Mouse (Mus musculus) hindbrain, embryonic 13.5 days (tissue): ENCODE results near the gene Slc26a6. TPM values are rescaled to one million over a fixed set of nuclear protein-coding genes. Genes with fewer than 3 reads are reported as not detected.
A peak's percentile ranks its signal among the peaks of the same experiment; 100 is the strongest.

Source experiments
- ATAC-seq: fragments of 200-750 bp; cut with Nextera tagmentation; 2 replicates; pipeline ENCODE4 v1.8.0; 2017; ENCODE audit warnings: moderate TSS enrichment; ENCODE audit not compliant: low FRiP score
- H3K27ac ChIP-seq: fragments of 300-500 bp; sonication (generic); 2 replicates; pipeline ENCODE4 v1.5.1; 2015; ENCODE audit warnings: inconsistent platforms, mild to moderate bottlenecking, moderate library complexity
- H3K27me3 ChIP-seq: fragments of 300-500 bp; sonication (generic); 2 replicates; pipeline ENCODE4 v1.6.1; 2015; ENCODE audit warnings: mild to moderate bottlenecking, inconsistent platforms
- H3K36me3 ChIP-seq: fragments of 300-500 bp; sonication (generic); 2 replicates; pipeline ENCODE4 v1.6.1; 2015; ENCODE audit warnings: mild to moderate bottlenecking, inconsistent platforms
- H3K4me1 ChIP-seq: fragments of 300-500 bp; sonication (generic); replicated peaks from 2 replicates; pipeline ENCODE4 v1.6.1; 2015; ENCODE audit warnings: inconsistent platforms
- H3K4me2 ChIP-seq: fragments of 300-500 bp; sonication (generic); 2 replicates; pipeline ENCODE4 v1.6.1; 2015; ENCODE audit warnings: inconsistent platforms, mild to moderate bottlenecking, moderate library complexity
- H3K4me3 ChIP-seq: fragments of 300-500 bp; sonication (generic); 2 replicates; pipeline ENCODE4 v1.5.1; 2015; ENCODE audit warnings: mild to moderate bottlenecking, inconsistent platforms
- H3K9ac ChIP-seq: fragments of 300-500 bp; sonication (generic); 2 replicates; pipeline ENCODE4 v1.6.1; 2015; ENCODE audit warnings: mild to moderate bottlenecking, inconsistent platforms
- H3K9me3 ChIP-seq: fragments of 300-500 bp; sonication (generic); 2 replicates; pipeline ENCODE4 v1.6.1; 2016; ENCODE audit warnings: inconsistent platforms
- whole genome bisulfite sequencing: fragments of 180-500 bp; shearing (Covaris S2); methylation state at CpG from one replicate; pipeline ENCODE4 v1.1.7; 2015; 5-methylcytosine and 5-hydroxymethylcytosine counted together
- microRNA-seq: library from miRNA; unstranded; fragments of <30 nt; microRNA quantifications from one replicate; pipeline ENCODE4, GENCODE M21; 2016
- polyA plus RNA-seq: library from polyadenylated mRNA; unstranded; fragments of >200 nt; fragmentation: Nextera tagmentation; extraction: Ambion mirVana; gene quantifications from 2 replicates; pipeline ENCODE4 v1.2.1, GENCODE M21; 2015

Gene Slc26a6
- polyA plus RNA-seq, 1 experiment from 2014 or later, result 15.1 TPM

DNA sequence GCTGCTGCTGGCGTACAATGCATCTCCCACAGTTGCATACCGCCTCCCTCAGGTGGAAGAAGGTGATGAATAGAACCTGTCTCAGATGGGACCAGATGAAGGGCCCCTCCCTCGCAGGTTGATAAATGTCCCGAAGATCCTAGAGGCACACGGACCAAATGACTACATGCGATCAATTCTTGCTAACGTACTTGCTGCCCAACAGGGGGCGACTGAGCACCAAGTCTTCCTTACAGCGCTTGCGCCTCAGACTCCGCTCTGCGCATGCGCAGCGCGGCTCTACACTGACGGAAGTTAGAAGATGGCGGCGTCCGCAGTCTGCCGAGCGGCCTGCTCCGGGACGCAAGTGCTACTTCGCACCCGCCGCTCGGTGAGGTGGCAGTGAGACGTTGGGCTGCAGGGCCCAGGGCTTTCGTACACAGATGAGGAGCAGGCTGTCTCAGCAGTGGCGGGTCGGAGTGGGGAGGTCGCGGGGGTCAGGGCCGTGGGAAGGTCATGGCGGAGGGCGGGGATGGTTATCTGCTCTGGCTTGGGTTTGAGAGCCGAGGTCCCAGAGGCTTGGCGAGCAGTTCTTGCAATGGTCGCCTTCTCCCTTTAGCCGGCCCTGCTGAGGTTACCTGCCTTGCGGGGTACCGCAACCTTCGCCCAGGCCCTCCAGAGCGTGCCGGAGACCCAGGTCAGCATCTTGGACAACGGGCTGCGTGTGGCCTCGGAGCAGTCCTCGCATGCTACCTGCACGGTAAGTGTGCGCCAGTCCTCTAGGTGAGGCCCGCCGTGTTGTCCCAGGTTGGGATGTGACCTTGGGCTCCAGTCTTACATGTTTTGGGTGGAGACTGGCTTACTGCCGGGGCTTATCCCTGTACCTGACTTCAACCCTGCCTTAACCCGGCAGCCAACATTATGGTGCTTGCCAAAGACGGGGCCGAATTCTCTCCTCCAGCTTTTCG is 83.6 kb downstream of the Slc26a6 start, which contains the start of gene Uqcrc1:
TSS of gene Uqcrc1 (plus strand) at position 216 of the 947 bp plus-strand sequence.
- peak within 1 kb of the TSS; percentile 96 for H3K9ac ChIP-seq
- H3K9me3 ChIP-seq, result no peaks in the 10 kb centered on the region
- H3K4me2 ChIP-seq, result peak within 1 kb of the TSS; percentile 88
- peak; percentile 90 for ATAC-seq
- peaks cover 12% of the 10 kb centered on the region for H3K4me1 ChIP-seq
- peak within 1 kb of the TSS; percentile 75 for H3K27ac ChIP-seq
- no peaks in the 10 kb centered on the region for H3K27me3 ChIP-seq
- peaks cover 36% of the 10 kb centered on the region for H3K36me3 ChIP-seq
- peak within 1 kb of the TSS; percentile 99 for H3K4me3 ChIP-seq
- WGBS, result 2% methylated on average over 58 of the region's 58 CpGs

DNA sequence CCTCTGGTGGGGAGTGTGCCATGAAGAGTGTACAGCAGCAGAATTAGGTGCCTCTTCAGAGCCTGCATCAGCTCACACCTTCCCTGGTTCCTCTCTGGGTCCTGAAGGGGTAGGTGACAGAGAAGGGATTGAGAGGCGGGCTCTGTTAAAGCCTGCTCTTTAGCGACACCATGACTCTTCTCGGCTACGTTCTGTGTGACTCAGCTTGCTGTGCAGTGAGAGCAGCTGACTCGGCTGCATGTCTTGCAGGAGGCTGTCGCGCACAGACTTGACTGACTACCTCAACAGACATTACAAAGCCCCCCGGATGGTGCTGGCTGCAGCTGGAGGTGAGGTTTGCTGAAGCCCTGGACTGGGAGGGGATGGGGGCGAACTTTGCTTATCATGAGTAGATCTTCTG is 92.0 kb downstream of the Slc26a6 start:
- 83% methylated on average over 9 of the region's 9 CpGs for WGBS
- H3K9ac ChIP-seq, result no peak overlapping the region
- ATAC-seq, result no peak
- H3K27ac ChIP-seq, result no peak overlapping the region
- no peaks in the 10 kb centered on the region for H3K27me3 ChIP-seq
- peaks cover 94% of the 10 kb centered on the region for H3K36me3 ChIP-seq
- no peaks in the 10 kb centered on the region for H3K9me3 ChIP-seq
- no peaks in the 10 kb centered on the region for H3K4me1 ChIP-seq
- no peak overlapping the region for H3K4me2 ChIP-seq
- no peak overlapping the region for H3K4me3 ChIP-seq

DNA sequence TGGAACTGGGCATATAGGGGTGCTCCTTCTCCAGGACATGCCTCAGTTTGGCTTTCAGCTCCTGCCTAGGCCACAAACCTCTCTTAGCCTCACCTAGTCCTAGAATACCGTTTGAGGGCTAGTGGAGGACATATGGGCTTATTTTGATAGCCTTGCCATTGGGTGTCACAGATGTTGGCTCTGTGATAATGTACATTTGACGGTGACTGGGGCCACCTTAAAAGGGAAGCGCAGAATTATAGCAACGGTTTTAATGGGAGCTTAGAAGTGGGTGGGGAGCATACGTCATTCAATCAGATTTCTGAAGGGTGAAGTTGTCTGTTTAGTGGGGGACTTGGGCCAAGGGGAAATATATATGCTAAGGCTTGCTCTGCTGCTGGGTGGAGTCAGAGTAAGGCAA is 92.5 kb downstream of the Slc26a6 start:
- no peaks in the 10 kb centered on the region for H3K4me1 ChIP-seq
- no peaks in the 10 kb centered on the region for H3K9me3 ChIP-seq
- 92% methylated on average over 5 of the region's 5 CpGs for whole genome bisulfite sequencing
- H3K4me3 ChIP-seq, result no peak overlapping the region
- H3K27me3 ChIP-seq, result no peaks in the 10 kb centered on the region
- H3K9ac ChIP-seq, result no peak overlapping the region
- no peak for ATAC-seq
- H3K4me2 ChIP-seq, result no peak overlapping the region
- H3K27ac ChIP-seq, result no peak overlapping the region
- peaks cover 94% of the 10 kb centered on the region for H3K36me3 ChIP-seq

- Histone ChIP-seq H3K36me3 (peaks cover 71% of the 10 kb centered on the region), H3K4me2 (no peak overlapping the region), H3K4me3 (no peak overlapping the region), H3K9ac (no peak overlapping the region), H3K27me3 (peaks cover 26% of the 10 kb centered on the region), H3K9me3 (no peaks in the 10 kb centered on the region), H3K27ac (no peak overlapping the region), H3K4me1 (0 out of 2 replicates have a peak, but pooled peaks cover 3% of the 10 kb centered on the region)
- ATAC-seq, result no peak
- WGBS, result 81% methylated on average over 13 of the region's 13 CpGs
Observed at GRCm38 (mm10) chr9:108949231-108949966, 96.3 kb downstream of the Slc26a6 start.

DNA sequence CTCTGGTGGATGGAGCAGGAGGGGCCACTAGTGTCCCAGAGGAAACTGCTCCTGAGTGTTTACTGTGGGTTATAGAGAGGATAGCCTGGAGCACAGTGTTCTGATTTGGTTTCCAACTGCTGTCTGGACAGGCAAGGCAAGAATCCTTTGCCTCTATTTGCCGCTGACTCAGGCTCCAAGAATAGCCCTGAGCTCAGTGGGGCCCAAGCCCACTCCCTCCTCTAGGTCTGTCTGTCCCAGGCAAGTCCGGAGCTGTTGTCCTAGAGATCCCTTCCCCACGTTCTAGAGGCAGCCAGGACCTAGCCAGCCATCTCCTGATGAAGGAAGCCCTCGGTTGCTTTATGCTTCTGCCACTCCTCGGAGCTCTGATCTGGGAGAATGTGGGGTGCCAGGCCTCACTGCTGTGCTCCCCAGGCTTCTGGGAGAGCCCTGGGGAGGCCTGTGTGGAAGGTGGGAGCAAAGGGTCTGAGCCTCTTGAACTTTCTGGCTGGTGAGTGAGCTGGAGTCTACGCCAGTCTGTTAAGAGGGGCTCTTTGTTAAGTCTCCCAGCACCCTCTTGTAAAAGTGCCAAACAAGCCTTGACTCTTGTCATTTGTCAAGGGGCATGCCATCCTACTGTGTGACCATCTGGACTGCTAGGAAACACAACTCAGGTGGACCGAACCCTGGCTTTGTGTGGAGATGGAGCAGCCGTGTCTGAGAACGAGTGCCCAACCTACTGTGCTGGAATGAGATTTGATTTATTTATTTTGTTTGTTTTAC is 97.1 kb downstream of the Slc26a6 start:
- H3K9me3 ChIP-seq, result no peaks in the 10 kb centered on the region
- H3K36me3 ChIP-seq, result peaks cover 64% of the 10 kb centered on the region
- no peak overlapping the region for H3K4me3 ChIP-seq
- 0 out of 2 replicates have a peak, but pooled peaks cover 3% of the 10 kb centered on the region for H3K4me1 ChIP-seq
- WGBS, result 88% methylated on average over 9 of the region's 9 CpGs
- peaks cover 30% of the 10 kb centered on the region for H3K27me3 ChIP-seq
- H3K27ac ChIP-seq, result no peak overlapping the region
- no peak overlapping the region for H3K9ac ChIP-seq
- no peak overlapping the region for H3K4me2 ChIP-seq
- no peak for ATAC-seq

DNA sequence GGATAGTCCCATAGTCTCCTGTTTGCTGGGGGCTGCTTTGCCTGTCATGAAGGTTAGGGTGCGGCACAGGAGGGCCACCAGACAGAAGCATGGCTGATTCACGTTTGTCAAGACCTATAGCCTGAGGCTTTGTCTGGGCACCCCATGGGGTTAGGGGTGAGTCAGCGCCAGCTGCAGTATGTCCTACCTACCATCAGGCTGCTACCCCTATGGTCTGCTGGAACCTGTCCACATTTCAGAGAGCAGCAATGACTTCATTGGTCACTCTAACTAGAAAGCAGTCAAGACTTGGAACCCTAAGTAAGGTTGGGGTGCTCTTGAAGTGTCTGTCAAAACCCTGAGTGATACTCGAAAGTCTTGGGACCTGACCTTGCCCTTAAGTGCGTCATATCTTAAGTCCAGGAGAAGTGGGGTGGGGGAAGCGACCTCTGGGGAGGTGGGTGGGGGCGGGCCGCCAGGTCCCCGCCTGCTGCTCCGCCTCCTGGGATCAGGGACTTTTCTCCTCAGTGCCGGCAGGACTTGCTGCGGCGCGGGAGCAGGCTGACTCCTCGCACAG is 100.1 kb downstream of the Slc26a6 start, which contains the start of gene Col7a1:
TSS of gene Col7a1 (plus strand) at position 506 of the 556 bp plus-strand sequence.
- Histone ChIP-seq H3K4me1 (0 out of 2 replicates have a peak, but pooled peaks cover 3% of the 10 kb centered on the region), H3K36me3 (peaks cover 34% of the 10 kb centered on the region), H3K9ac (no peak within 1 kb of the TSS), H3K4me3 (no peak within 1 kb of the TSS), H3K27ac (no peak within 1 kb of the TSS), H3K4me2 (no peak within 1 kb of the TSS), H3K27me3 (peaks cover 30% of the 10 kb centered on the region), H3K9me3 (no peaks in the 10 kb centered on the region)
- ATAC-seq, result no peak; the same call in 1 of the 2 replicates
- 13% methylated on average over 15 of the region's 15 CpGs for WGBS

DNA sequence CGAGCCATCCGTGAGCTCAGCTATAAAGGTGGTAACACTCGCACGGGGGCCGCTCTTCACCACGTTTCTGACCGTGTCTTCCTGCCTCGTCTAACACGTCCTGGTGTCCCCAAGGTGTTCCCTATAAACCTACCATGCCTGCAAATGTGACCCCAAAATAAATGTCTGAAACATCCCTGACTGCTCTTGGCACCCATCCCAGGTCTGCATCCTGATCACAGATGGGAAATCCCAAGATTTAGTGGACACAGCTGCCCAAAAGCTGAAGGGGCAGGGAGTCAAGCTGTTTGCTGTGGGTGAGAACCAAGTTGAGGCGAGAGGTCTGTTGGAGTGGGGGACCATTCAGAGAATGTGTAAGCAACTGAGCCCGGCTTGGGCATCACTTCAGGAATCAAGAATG is 102.2 kb downstream of the Slc26a6 start:
- no peak overlapping the region for H3K4me3 ChIP-seq
- ATAC-seq, result no peak
- H3K9me3 ChIP-seq, result no peaks in the 10 kb centered on the region
- H3K36me3 ChIP-seq, result peaks cover 13% of the 10 kb centered on the region
- H3K4me2 ChIP-seq, result no peak overlapping the region
- H3K27ac ChIP-seq, result no peak overlapping the region
- 0 out of 2 replicates have a peak, but pooled peaks cover 3% of the 10 kb centered on the region for H3K4me1 ChIP-seq
- peaks cover 30% of the 10 kb centered on the region for H3K27me3 ChIP-seq
- H3K9ac ChIP-seq, result no peak overlapping the region
- 91% methylated on average over 11 of the region's 11 CpGs for WGBS

DNA sequence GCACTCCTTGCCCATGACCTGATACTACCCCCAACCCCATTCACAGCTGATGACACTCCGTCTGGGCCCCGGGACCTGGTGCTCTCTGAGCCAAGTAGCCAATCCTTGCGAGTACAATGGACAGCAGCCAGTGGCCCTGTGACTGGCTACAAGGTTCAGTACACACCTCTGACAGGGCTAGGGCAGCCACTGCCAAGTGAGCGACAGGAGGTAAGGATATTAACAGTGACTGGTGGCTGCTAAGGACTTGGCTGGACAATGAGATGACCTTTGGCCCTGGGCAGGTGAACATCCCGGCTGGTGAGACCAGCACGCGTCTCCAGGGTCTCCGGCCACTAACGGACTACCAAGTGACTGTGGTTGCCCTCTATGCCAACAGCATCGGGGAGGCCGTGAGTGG is 102.8 kb downstream of the Slc26a6 start:
- WGBS, result 91% methylated on average over 11 of the region's 11 CpGs
- Histone ChIP-seq H3K4me1 (0 out of 2 replicates have a peak, but pooled peaks cover 3% of the 10 kb centered on the region), H3K27me3 (peaks cover 30% of the 10 kb centered on the region), H3K4me2 (no peak overlapping the region), H3K4me3 (no peak overlapping the region), H3K9ac (no peak overlapping the region), H3K27ac (no peak overlapping the region), H3K36me3 (peaks cover 7% of the 10 kb centered on the region), H3K9me3 (no peaks in the 10 kb centered on the region)
- ATAC-seq, result no peak

Small RNA genes lying within 50 kb of the gene (microRNA-seq; reads per million reads assigned to microRNA genes)
- gene Gm23156, result not detected

Other genes starting within 250 kb of the Slc26a6 start
- 47.3 and 52.9 TPM in 2 replicates for gene Arih2, start 203.9 kb upstream of the Slc26a6 start, polyA plus RNA-seq
- 45.0 and 45.5 TPM in 2 replicates for gene Slc25a20, start 191.2 kb upstream of the Slc26a6 start, polyA plus RNA-seq
- 50.1 and 51.9 TPM in 2 replicates for gene Prkar2a, start 164.0 kb upstream of the Slc26a6 start, polyA plus RNA-seq
- gene Ip6k2, start 69.5 kb upstream of the Slc26a6 start, polyA plus RNA-seq, result 222 and 228 TPM in 2 replicates
- gene Nckipsd, start 44.9 kb upstream of the Slc26a6 start, polyA plus RNA-seq, result 25.9 and 30.7 TPM in 2 replicates
- gene Celsr3, start 27.0 kb upstream of the Slc26a6 start, polyA plus RNA-seq, result 13.8 and 14.3 TPM in 2 replicates
- gene Tmem89, start 61.3 kb downstream of the Slc26a6 start, polyA plus RNA-seq, result 0.32 and 0.72 TPM in 2 replicates
- 398 and 399 TPM in 2 replicates for gene Uqcrc1, start 83.3 kb downstream of the Slc26a6 start, polyA plus RNA-seq
- gene Col7a1, start 100.3 kb downstream of the Slc26a6 start, polyA plus RNA-seq, result 1.1 and 1.7 TPM in 2 replicates
- gene Ucn2, start 132.7 kb downstream of the Slc26a6 start, polyA plus RNA-seq, result not detected in 2 replicates
- gene Pfkfb4, start 138.5 kb downstream of the Slc26a6 start, polyA plus RNA-seq, result 26.3 and 34.2 TPM in 2 replicates
- gene Shisa5, start 185.3 kb downstream of the Slc26a6 start, polyA plus RNA-seq, result 64.6 and 66.2 TPM in 2 replicates
- gene Trex1, start 206.5 kb downstream of the Slc26a6 start, polyA plus RNA-seq, result 12.9 and 15.2 TPM in 2 replicates
- 27.8 and 32.4 TPM in 2 replicates for gene Atrip, start 220.8 kb downstream of the Slc26a6 start, polyA plus RNA-seq
- 14.6 and 14.7 TPM in 2 replicates for gene Ccdc51, start 229.2 kb downstream of the Slc26a6 start, polyA plus RNA-seq
- 741 and 764 TPM in 2 replicates for gene Tma7, start 229.3 kb downstream of the Slc26a6 start, polyA plus RNA-seq
- gene Plxnb1, start 242.1 kb downstream of the Slc26a6 start, polyA plus RNA-seq, result 22.5 and 27.2 TPM in 2 replicates